Mouse (Mus musculus) mouse embryonic stem cell (cell line): ENCODE data around the gene Chrnb4.

ENCODE experiments used
- in situ Hi-C, 2 experiments: fragments of 300-500 bp; cut with MboI; formaldehyde crosslinking; loops; 1 replicate in 1 of 2; 3 replicates in 1 of 2; pipeline ENCODE4 v1.14.3; 2019 to 2020; ENCODE audit warnings: low sequenced_read_pairs in 2 of 2, low pct_unique_long_range_greater_than_20kb in 1 of 2, mixed read lengths in 1 of 2; ENCODE audit not compliant: unreplicated experiment in 1 of 2

Chrnb4 gene

DNA sequence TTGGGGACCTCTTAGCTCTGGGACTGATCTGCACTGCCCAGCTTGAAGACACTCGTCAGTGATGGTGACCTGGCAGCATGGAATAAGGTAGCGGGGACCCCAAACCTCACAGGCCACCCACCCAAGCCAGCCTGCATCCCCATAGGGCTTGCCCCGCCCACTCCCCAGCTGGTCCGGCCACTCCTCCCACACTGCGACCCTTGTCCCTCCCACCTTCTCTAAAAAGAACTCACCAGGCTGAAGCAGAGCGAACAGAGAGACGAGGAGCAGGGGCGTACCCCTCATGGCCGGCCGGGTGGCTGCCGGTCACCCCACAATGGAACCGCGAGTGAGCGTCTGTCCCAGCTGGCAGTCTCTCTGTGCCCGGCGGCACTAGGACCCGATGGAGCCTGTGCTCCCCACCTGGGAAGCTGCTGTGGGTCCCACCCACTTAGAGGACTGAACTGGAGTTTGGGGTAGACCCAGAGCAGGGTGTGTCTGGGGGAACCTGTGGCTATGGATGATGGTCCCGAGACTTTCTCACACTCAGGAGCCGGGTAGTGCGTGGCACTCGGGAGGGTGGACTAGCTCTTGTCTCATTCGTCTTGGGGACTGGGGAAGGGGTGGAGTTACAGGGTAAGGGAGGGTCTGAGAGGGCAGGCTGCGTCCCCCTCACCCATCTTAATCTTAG is at the start of gene Chrnb4:
Chrnb4 (minus strand) TSS at position 569 of the 670 bp plus-strand sequence.
- in situ Hi-C loops, result loop anchor here in 1 of 2 experiments (10.0 kb wide), 1 partner anchor 46 kb away; no protein-coding TSS in a partner anchor

DNA sequence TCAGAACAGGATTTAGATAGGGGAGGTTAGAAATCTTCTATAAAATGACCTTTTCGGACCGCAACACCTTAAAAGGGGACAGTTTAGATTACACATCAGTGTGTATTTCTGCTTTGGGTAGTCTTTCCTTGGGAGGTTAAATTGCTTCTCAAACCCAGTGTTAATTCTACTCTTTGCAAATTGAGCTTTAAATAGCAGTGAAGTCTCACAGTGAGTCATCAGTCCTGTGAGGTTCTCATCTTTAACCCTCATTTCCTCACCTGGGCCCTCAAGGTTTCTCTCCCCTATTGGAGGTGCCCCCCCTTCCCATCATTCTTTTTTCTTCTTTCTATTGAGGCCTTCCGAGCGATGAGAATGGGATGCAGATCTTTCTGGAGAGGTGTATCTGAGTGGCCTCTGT is 48.3 kb upstream of the Chrnb4 start:
- in situ Hi-C loops, result loop anchor here in 1 of 2 experiments (10.0 kb wide), 1 partner anchor 52 kb away; the partner anchor contains the start of gene Chrnb4

GRCm38 (mm10) chr9:55096033-55096432 is 47.5 kb upstream of the Chrnb4 start:
- in situ Hi-C loops, result loop anchor here in 1 of 2 experiments (10.0 kb wide), 1 partner anchor 51 kb away; the partner anchor contains the start of gene Chrnb4

DNA sequence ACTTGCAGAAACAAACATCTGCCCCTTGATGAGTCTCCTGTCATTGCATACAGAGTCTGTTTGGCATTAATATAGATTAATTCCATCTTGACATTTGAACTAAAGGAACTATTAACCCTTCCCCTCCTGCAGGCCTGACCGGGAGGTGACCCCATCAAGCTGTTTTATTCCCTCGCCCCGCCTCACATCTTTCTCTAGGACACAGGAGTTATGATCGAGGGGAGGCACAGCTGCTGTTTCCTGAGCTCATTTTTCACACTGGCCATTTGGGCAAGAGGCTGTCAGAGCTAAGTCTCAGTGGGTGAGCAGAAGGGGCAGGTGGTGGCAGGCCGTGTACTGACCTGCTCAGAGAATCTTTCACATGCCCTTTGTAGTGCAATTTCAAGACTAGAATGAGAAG is 41.6 kb upstream of the Chrnb4 start:
- in situ Hi-C loops, result loop anchor here in 1 of 2 experiments (10.0 kb wide), 1 partner anchor 45 kb away; the partner anchor contains the start of gene Chrnb4

- in situ Hi-C loops, result no loop called here
Measured at GRCm38 (mm10) chr9:55089226-55089625, 40.6 kb upstream of the Chrnb4 start.

DNA sequence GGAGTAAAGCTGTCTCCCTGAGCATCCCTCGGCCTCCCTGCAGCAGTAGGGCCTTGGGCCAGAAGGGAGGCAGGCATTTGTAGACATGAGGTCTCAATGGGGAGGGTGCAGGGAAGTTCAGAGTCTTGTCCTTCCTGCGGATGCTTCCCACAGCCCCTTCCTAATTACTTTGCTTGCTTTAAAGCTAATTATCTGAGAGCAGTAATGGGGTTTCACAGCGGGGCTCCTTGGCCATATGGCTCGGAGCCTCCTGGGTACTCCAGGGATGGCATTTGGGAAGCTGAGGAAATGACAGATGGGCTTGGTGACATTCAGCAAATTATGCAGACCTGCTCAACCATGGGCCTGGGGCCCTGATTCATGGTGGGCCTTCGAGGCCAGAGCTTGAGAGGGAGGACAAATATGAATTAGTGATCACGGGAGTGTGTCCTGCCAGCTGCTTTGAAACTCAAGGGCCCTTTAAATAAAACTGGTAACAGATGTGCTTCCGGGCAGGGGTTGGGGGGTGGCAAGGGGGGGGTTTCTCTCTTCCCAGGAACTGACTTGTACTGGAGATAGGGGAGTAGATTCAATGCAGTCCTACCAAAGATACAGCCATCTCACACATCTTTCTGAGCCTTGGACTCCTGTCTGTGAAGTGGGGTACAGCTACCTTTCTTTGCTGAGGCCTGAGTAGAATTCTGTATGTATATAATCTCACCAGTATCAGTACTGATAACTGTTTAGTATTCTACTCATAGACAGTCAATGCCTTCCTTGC is 34.8 kb upstream of the Chrnb4 start:
- in situ Hi-C loops, result no loop called here

- in situ Hi-C loops, result no loop called here
Measured at GRCm38 (mm10) chr9:55067965-55068265, 19.3 kb upstream of the Chrnb4 start.

GRCm38 (mm10) chr9:55067260-55067964 is 18.8 kb upstream of the Chrnb4 start:
- in situ Hi-C loops, result no loop called here

GRCm38 (mm10) chr9:55065241-55065640 is 16.7 kb upstream of the Chrnb4 start:
- in situ Hi-C loops, result no loop called here

GRCm38 (mm10) chr9:55058067-55058466 is 9.5 kb upstream of the Chrnb4 start:
- in situ Hi-C loops, result no loop called here

DNA sequence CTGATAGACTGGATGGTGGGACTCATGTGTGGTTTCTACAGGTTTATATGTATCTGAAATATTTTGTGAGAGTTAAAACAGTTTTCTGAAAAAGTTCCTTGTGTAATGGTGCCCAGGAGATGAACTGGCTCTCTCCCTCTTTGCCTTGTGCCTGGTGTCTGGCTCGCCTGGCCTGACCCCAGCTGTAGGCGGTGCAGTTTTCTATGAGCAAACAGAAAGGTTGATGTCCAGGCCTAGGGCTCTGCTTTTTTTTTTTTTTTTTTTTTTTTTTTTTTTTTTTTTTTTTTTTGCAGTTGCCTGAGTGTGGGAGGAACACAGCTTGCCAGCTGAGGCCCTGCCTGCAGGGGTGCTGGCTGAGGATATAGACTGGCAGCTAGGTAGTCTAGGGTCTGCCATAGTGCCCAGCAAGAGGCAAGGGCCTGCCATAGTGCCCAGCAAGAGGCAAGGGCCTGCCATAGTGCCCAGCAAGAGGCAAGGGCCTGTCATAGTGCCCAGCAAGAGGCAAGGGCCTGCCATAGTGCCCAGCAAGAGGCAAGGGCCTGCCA is 6.9 kb upstream of the Chrnb4 start:
- in situ Hi-C loops, result no loop called here

DNA sequence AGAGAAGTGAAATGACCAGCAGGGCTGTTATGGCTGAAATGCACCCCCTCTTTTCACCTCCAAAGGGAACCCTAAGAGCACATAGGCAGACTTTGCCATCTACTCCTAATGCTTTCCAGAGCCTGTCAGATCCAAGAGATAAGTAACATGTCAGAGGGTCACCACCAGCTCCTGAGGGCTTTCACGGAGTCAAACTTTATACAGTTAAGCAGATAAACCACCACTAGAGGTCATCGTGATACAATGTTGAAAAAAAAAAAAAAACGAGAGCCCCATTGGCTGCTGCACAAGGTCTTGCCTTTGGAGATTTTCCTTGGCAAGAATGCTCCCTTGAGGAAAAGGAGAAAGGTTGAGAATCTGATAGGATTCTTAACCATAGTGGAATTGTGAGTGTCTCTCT is 1.8 kb downstream of the Chrnb4 start:
- in situ Hi-C loops, result loop anchor here in 1 of 2 experiments (10.0 kb wide), 1 partner anchor 48 kb away; no protein-coding TSS in a partner anchor

DNA sequence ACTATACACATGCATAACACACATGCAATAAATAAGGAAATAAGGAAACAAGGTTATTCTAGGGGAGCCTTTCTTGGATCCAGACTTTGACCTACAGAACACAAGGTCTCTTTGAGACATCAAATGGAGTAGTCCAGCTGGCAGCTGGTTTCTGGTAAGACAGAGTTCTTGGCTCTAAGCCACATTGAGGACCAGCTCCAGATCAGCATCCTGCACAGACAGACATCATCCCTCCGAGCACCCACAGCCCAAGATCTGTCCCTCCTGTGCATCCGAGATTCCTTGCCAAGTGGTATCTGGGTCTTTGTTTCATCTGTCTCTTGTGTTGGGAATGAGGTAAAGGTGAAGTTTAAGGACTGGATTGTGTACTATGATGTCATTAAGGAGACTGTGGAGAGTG is 3.6 kb downstream of the Chrnb4 start:
- in situ Hi-C loops, result loop anchor here in 1 of 2 experiments (10.0 kb wide), 1 partner anchor 50 kb away; no protein-coding TSS in a partner anchor

GRCm38 (mm10) chr9:55043688-55044087 is 4.9 kb downstream of the Chrnb4 start:
- in situ Hi-C loops, result loop anchor here in 1 of 2 experiments (10.0 kb wide), 1 partner anchor 51 kb away; no protein-coding TSS in a partner anchor

GRCm38 (mm10) chr9:55041389-55041788 is 7.2 kb downstream of the Chrnb4 start:
- in situ Hi-C loops, result loop anchor here in 1 of 2 experiments (10.0 kb wide), 1 partner anchor 53 kb away; no protein-coding TSS in a partner anchor

- in situ Hi-C loops, result loop anchor here in 1 of 2 experiments (10.0 kb wide), 1 partner anchor 55 kb away; no protein-coding TSS in a partner anchor
Measured at GRCm38 (mm10) chr9:55039983-55040382, 8.6 kb downstream of the Chrnb4 start.

- in situ Hi-C loops, result no loop called here
Measured at GRCm38 (mm10) chr9:55038948-55039347, 9.6 kb downstream of the Chrnb4 start.

GRCm38 (mm10) chr9:55031435-55032167 is 17.0 kb downstream of the Chrnb4 start:
- in situ Hi-C loops, result no loop called here
